Mouse (Mus musculus): ENCODE data around the gene Rras2. TPM values are rescaled to one million over a fixed set of nuclear protein-coding genes. Genes with fewer than 3 reads are reported as not detected.

Gene Rras2
- polyA plus RNA-seq, 1 experiment from 2014 or later, result 18.9 TPM

- Histone ChIP-seq H3K27ac (ENCODE audit: low read depth, low read length) (no peak overlapping the region), H3K9ac (replicated peaks; ENCODE audit: low read depth, low read length) (no peak overlapping the region), H3K4me1 (ENCODE audit: control insufficient read depth, insufficient read depth, low read length) (no peaks in the 10 kb centered on the region), H3K4me2 (ENCODE audit: low read depth, low read length) (no peak overlapping the region), H3K36me3 (ENCODE audit: control insufficient read depth, insufficient read depth, low read length) (no peaks in the 10 kb centered on the region), H3K4me3 (ENCODE audit: low read depth, low read length) (no peak overlapping the region), H3K9me3 (ENCODE audit: control insufficient read depth, low read length) (no peaks in the 10 kb centered on the region), H3K27me3 (ENCODE audit: control insufficient read depth, insufficient read depth, low read length) (no peaks in the 10 kb centered on the region)
- ATAC-seq (ENCODE audit: low read depth), result no peak
- WGBS, result 61% methylated on average over 2 of the region's 2 CpGs
These were observed 11.7 kb upstream of the Rras2 start for GRCm38 (mm10) chr7:114129281-114129680.

GRCm38 (mm10) chr7:114118180-114118579 lies 599 bp upstream of the Rras2 start:
- Histone ChIP-seq H3K36me3 (ENCODE audit: control insufficient read depth, insufficient read depth, low read length) (no peaks in the 10 kb centered on the region), H3K9ac (replicated peaks; ENCODE audit: low read depth, low read length) (no peak overlapping the region), H3K27ac (ENCODE audit: low read depth, low read length) (no peak overlapping the region; the same call in 1 of the 2 replicates), H3K4me3 (ENCODE audit: low read depth, low read length) (peak overlapping the region; percentile 78; the same call in 1 of the 2 replicates), H3K4me1 (ENCODE audit: control insufficient read depth, insufficient read depth, low read length) (peaks cover 5% of the 10 kb centered on the region), H3K27me3 (ENCODE audit: control insufficient read depth, insufficient read depth, low read length) (no peaks in the 10 kb centered on the region), H3K9me3 (ENCODE audit: control insufficient read depth, low read length) (no peaks in the 10 kb centered on the region), H3K4me2 (ENCODE audit: low read depth, low read length) (peak overlapping the region; percentile 72)
- WGBS, result 48% methylated on average over 7 of the region's 7 CpGs
- no peak for ATAC-seq (ENCODE audit: low read depth)

GRCm38 (mm10) chr7:114116711-114117351 lies 750 bp downstream of the Rras2 start:
- H3K4me1 ChIP-seq (ENCODE audit: control insufficient read depth, insufficient read depth, low read length), result peaks cover 5% of the 10 kb centered on the region
- peak overlapping the region; percentile 72 for H3K4me2 ChIP-seq (ENCODE audit: low read depth, low read length)
- WGBS, result under 1% methylated on average over 60 of the region's 74 CpGs
- peak overlapping the region; percentile 78 for H3K4me3 ChIP-seq (ENCODE audit: low read depth, low read length)
- H3K9ac ChIP-seq (replicated peaks; ENCODE audit: low read depth, low read length), result peak overlapping the region; percentile 84
- H3K36me3 ChIP-seq (ENCODE audit: control insufficient read depth, insufficient read depth, low read length), result no peaks in the 10 kb centered on the region
- no peaks in the 10 kb centered on the region for H3K9me3 ChIP-seq (ENCODE audit: control insufficient read depth, low read length)
- peak overlapping the region; percentile 81 for H3K27ac ChIP-seq (ENCODE audit: low read depth, low read length)
- no peaks in the 10 kb centered on the region for H3K27me3 ChIP-seq (ENCODE audit: control insufficient read depth, insufficient read depth, low read length)
- ATAC-seq (ENCODE audit: low read depth), result peak; percentile 75

- no peaks in the 10 kb centered on the region for H3K27me3 ChIP-seq (ENCODE audit: control insufficient read depth, insufficient read depth, low read length)
- no peak overlapping the region for H3K27ac ChIP-seq (ENCODE audit: low read depth, low read length)
- no peak overlapping the region for H3K9ac ChIP-seq (replicated peaks; ENCODE audit: low read depth, low read length)
- H3K4me3 ChIP-seq (ENCODE audit: low read depth, low read length), result peak overlapping the region; percentile 78
- H3K4me1 ChIP-seq (ENCODE audit: control insufficient read depth, insufficient read depth, low read length), result peaks cover 5% of the 10 kb centered on the region
- no peaks in the 10 kb centered on the region for H3K9me3 ChIP-seq (ENCODE audit: control insufficient read depth, low read length)
- no peak for ATAC-seq (ENCODE audit: low read depth)
- 18% methylated on average over 9 of the region's 9 CpGs for WGBS
- H3K36me3 ChIP-seq (ENCODE audit: control insufficient read depth, insufficient read depth, low read length), result no peaks in the 10 kb centered on the region
- H3K4me2 ChIP-seq (ENCODE audit: low read depth, low read length), result peak overlapping the region; percentile 72
These were observed 1.6 kb downstream of the Rras2 start for GRCm38 (mm10) chr7:114115961-114116360.

GRCm38 (mm10) chr7:114114976-114115375 lies 2.6 kb downstream of the Rras2 start:
- no peak overlapping the region for H3K9ac ChIP-seq (replicated peaks; ENCODE audit: low read depth, low read length)
- no peak overlapping the region for H3K27ac ChIP-seq (ENCODE audit: low read depth, low read length)
- WGBS, result 85% methylated on average over 3 of the region's 3 CpGs
- no peak for ATAC-seq (ENCODE audit: low read depth)
- H3K4me1 ChIP-seq (ENCODE audit: control insufficient read depth, insufficient read depth, low read length), result peaks cover 5% of the 10 kb centered on the region
- no peaks in the 10 kb centered on the region for H3K9me3 ChIP-seq (ENCODE audit: control insufficient read depth, low read length)
- H3K27me3 ChIP-seq (ENCODE audit: control insufficient read depth, insufficient read depth, low read length), result no peaks in the 10 kb centered on the region
- H3K36me3 ChIP-seq (ENCODE audit: control insufficient read depth, insufficient read depth, low read length), result no peaks in the 10 kb centered on the region
- no peak overlapping the region for H3K4me3 ChIP-seq (ENCODE audit: low read depth, low read length)
- no peak overlapping the region for H3K4me2 ChIP-seq (ENCODE audit: low read depth, low read length)

GRCm38 (mm10) chr7:114114284-114114683 lies 3.3 kb downstream of the Rras2 start:
- Histone ChIP-seq H3K36me3 (ENCODE audit: control insufficient read depth, insufficient read depth, low read length) (no peaks in the 10 kb centered on the region), H3K27ac (ENCODE audit: low read depth, low read length) (no peak overlapping the region), H3K9me3 (ENCODE audit: control insufficient read depth, low read length) (no peaks in the 10 kb centered on the region), H3K4me1 (ENCODE audit: control insufficient read depth, insufficient read depth, low read length) (peaks cover 5% of the 10 kb centered on the region), H3K4me3 (ENCODE audit: low read depth, low read length) (no peak overlapping the region), H3K4me2 (ENCODE audit: low read depth, low read length) (no peak overlapping the region), H3K27me3 (ENCODE audit: control insufficient read depth, insufficient read depth, low read length) (no peaks in the 10 kb centered on the region), H3K9ac (replicated peaks; ENCODE audit: low read depth, low read length) (no peak overlapping the region)
- no peak for ATAC-seq (ENCODE audit: low read depth)
- 96% methylated on average over 2 of the region's 2 CpGs for WGBS

- H3K4me2 ChIP-seq (ENCODE audit: low read depth, low read length), result no peak overlapping the region
- no peak overlapping the region for H3K9ac ChIP-seq (replicated peaks; ENCODE audit: low read depth, low read length)
- no peaks in the 10 kb centered on the region for H3K9me3 ChIP-seq (ENCODE audit: control insufficient read depth, low read length)
- no peak overlapping the region for H3K4me3 ChIP-seq (ENCODE audit: low read depth, low read length)
- H3K27ac ChIP-seq (ENCODE audit: low read depth, low read length), result no peak overlapping the region
- no peaks in the 10 kb centered on the region for H3K4me1 ChIP-seq (ENCODE audit: control insufficient read depth, insufficient read depth, low read length)
- no peaks in the 10 kb centered on the region for H3K36me3 ChIP-seq (ENCODE audit: control insufficient read depth, insufficient read depth, low read length)
- ATAC-seq (ENCODE audit: low read depth), result no peak
- H3K27me3 ChIP-seq (ENCODE audit: control insufficient read depth, insufficient read depth, low read length), result no peaks in the 10 kb centered on the region
- 90% methylated on average over 2 of the region's 2 CpGs for WGBS
These were observed 7.1 kb downstream of the Rras2 start for GRCm38 (mm10) chr7:114110500-114110899.

GRCm38 (mm10) chr7:114105886-114106285 lies 11.7 kb downstream of the Rras2 start:
- Histone ChIP-seq H3K4me3 (ENCODE audit: low read depth, low read length) (no peak overlapping the region), H3K4me2 (ENCODE audit: low read depth, low read length) (no peak overlapping the region), H3K27me3 (ENCODE audit: control insufficient read depth, insufficient read depth, low read length) (no peaks in the 10 kb centered on the region), H3K9ac (replicated peaks; ENCODE audit: low read depth, low read length) (no peak overlapping the region), H3K27ac (ENCODE audit: low read depth, low read length) (no peak overlapping the region), H3K9me3 (ENCODE audit: control insufficient read depth, low read length) (no peaks in the 10 kb centered on the region), H3K36me3 (ENCODE audit: control insufficient read depth, insufficient read depth, low read length) (no peaks in the 10 kb centered on the region), H3K4me1 (ENCODE audit: control insufficient read depth, insufficient read depth, low read length) (no peaks in the 10 kb centered on the region)
- no peak for ATAC-seq (ENCODE audit: low read depth)
- WGBS, result 88% methylated on average over 8 of the region's 8 CpGs

- no peaks in the 10 kb centered on the region for H3K9me3 ChIP-seq (ENCODE audit: control insufficient read depth, low read length)
- H3K36me3 ChIP-seq (ENCODE audit: control insufficient read depth, insufficient read depth, low read length), result no peaks in the 10 kb centered on the region
- H3K27me3 ChIP-seq (ENCODE audit: control insufficient read depth, insufficient read depth, low read length), result no peaks in the 10 kb centered on the region
- ATAC-seq (ENCODE audit: low read depth), result no peak
- H3K9ac ChIP-seq (replicated peaks; ENCODE audit: low read depth, low read length), result no peak overlapping the region
- 88% methylated on average over 24 of the region's 24 CpGs for WGBS
- H3K4me2 ChIP-seq (ENCODE audit: low read depth, low read length), result no peak overlapping the region
- no peaks in the 10 kb centered on the region for H3K4me1 ChIP-seq (ENCODE audit: control insufficient read depth, insufficient read depth, low read length)
- H3K27ac ChIP-seq (ENCODE audit: low read depth, low read length), result no peak overlapping the region
- no peak overlapping the region for H3K4me3 ChIP-seq (ENCODE audit: low read depth, low read length)
These were observed 13.8 kb downstream of the Rras2 start for GRCm38 (mm10) chr7:114103629-114104347.

Data from neural tube, embryonic 14.5 days (tissue).